Mouse (Mus musculus): ENCODE data around the gene Sertad1.

- no peak for TF ChIP-seq CTCF (conservative IDR thresholded peaks at IDR 0.05; ENCODE audit: low read length)
- TF ChIP-seq POU5F1 (IDR thresholded peaks at IDR 0.05; ENCODE audit: borderline replicate concordance, low read length), result no peak
- TF ChIP-seq NANOG (IDR thresholded peaks at IDR 0.05; ENCODE audit: borderline replicate concordance, low read length), result no peak
These were observed 45.9 kb downstream of the Sertad1 start for GRCm38 (mm10) chr7:27532480-27533050.
